Mouse (Mus musculus): ENCODE data around the gene Slc26a3.
"Not testable (repeated sequence)": the region's sequence is repeated elsewhere in the genome, so short reads cannot be mapped to it uniquely, and the experiment has no call there.

The Slc26a3 gene

GRCm38 (mm10) chr12:31421901-31422574 is 31.4 kb downstream of the Slc26a3 start:
- DNase-seq (ENCODE audit: low spot score in 2 of 2): no peak

GRCm38 (mm10) chr12:31437791-31438190 is 47.1 kb downstream of the Slc26a3 start:
- no peak for DNase-seq (ENCODE audit: low spot score in 2 of 2)

- DNase-seq (ENCODE audit: low spot score in 2 of 2): no peak
These were observed 48.9 kb downstream of the Slc26a3 start for GRCm38 (mm10) chr12:31439612-31440011.

DNA sequence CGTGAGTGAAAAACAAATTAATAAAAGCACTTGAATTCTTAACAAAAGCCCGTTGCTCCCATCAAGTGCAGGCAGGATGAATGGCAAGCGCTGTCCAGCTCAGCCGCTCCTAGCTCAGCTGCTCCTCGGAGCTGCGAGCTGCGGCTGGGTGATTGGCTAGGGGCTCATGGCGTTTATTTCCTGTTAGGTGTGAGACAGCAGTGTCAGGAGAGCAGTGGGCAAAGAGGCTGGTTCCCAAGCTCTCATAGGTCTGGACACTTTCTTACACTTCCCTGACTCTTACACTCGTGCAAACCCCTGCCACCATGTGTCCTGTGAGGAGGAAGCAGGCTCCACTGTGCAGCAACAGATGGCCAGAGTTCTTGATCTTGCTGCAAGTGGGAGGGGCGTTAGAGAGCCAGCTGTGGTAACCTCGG is 53.5 kb downstream of the Slc26a3 start:
- DNase-seq (ENCODE audit: low spot score in 2 of 2): no peak

DNA sequence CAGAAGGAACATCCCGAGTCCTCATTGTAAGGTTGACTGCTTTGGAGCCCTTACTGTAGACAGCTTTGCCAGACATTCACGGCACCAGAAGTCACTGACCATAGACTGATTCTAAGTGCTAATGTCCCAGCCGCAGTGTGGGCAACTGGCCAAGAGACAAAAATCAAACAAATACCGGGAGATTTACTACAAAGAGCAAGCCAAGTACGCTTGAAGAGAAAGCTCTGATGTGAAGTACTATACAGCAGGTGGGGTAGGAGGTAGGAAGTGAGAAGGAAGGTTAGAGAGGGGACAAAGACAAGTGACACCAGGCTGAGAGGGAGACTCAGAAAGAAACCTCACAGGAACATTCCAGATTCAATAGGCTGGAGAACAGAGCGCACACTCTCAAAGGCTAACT is 54.2 kb downstream of the Slc26a3 start:
- DNase-seq (ENCODE audit: low spot score in 2 of 2): no peak

GRCm38 (mm10) chr12:31449341-31449740 is 58.7 kb downstream of the Slc26a3 start:
- no peak for DNase-seq (ENCODE audit: low spot score in 2 of 2)

DNA sequence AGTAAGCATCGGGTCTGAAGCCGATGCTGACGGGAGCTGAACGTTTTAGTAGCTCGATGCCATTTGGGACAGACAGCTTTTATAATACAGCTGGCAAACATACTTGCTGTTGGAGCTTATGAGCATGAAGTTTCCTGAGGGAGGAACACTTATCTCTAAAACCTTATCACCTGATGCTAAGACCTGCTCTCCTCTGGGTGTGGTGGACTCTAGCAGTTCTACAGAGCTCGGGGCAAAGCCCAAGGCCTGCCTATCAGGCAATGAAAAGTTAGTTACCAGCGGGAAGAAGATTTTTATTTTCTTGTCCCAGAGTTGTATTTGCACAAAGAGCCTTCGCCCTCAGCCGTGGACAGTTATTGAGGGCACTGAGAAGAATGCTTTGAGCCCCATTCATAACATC is 65.6 kb downstream of the Slc26a3 start:
- no peak for DNase-seq (ENCODE audit: low spot score in 2 of 2)

DNA sequence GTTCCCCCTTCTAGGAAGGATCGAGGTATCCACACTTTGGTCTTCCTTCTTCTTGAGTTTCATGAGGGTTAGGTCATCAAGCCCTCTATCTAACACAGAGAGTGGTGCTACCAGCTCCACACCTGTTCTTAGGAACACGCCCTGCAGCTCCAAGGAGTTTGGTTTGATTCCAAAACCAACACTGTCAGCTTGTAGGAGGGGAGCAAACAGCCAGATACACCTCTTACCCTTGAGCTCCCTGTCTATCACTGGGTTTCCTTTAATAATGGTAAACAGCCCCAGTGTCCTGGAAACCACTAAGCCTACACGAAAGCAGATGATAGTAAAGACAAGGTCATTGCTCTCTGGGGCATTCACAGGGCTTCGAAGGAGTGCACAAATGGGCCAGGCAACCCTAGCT is 67.8 kb downstream of the Slc26a3 start:
- DNase-seq (ENCODE audit: low spot score in 2 of 2): no peak

GRCm38 (mm10) chr12:31460270-31460669 is 69.6 kb downstream of the Slc26a3 start:
- not testable (repeated sequence) for DNase-seq (ENCODE audit: low spot score in 2 of 2)

DNA sequence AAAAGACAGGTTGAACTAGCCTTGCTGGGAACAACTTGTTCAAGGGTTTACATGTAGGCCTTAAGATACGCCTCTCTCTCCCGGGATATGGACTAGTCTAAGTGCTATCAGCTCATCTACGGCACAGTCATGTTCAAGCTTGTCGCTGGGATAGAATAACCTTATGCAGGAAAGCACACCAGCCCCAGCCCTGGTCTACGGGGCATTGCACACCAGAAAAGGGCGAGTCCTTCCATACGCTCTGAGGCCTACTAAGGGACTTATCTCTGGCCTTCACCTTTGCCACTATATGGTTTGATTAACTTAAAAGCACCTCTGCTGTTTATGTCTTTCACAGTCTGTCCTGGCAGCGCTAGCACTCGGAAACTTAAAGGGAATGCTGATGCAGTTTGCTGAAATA is 70.7 kb downstream of the Slc26a3 start:
- DNase-seq (ENCODE audit: low spot score in 2 of 2): no peak

- no peak for DNase-seq (ENCODE audit: low spot score in 2 of 2)
These were observed 71.9 kb downstream of the Slc26a3 start for GRCm38 (mm10) chr12:31462615-31463014.

GRCm38 (mm10) chr12:31478182-31478581 is 87.5 kb downstream of the Slc26a3 start:
- not testable (repeated sequence) for DNase-seq (ENCODE audit: low spot score in 2 of 2)

- DNase-seq (ENCODE audit: low spot score in 2 of 2): no peak
These were observed 95.8 kb downstream of the Slc26a3 start for GRCm38 (mm10) chr12:31486431-31486830.

- no peak for DNase-seq (ENCODE audit: low spot score in 2 of 2)
These were observed 108.3 kb downstream of the Slc26a3 start for GRCm38 (mm10) chr12:31498936-31499313.

GRCm38 (mm10) chr12:31499314-31500131 is 108.9 kb downstream of the Slc26a3 start, which contains the start of gene Cbll1:
TSS of gene Cbll1 (minus strand) at chr12:31499616.
- DNase-seq (ENCODE audit: low spot score in 2 of 2): peak; percentile 96 to 97

GRCm38 (mm10) chr12:31500196-31500595 is 109.5 kb downstream of the Slc26a3 start:
- no peak for DNase-seq (ENCODE audit: low spot score in 2 of 2)

GRCm38 (mm10) chr12:31501266-31501665 is 110.6 kb downstream of the Slc26a3 start:
- no peak for DNase-seq (ENCODE audit: low spot score in 2 of 2)

DNA sequence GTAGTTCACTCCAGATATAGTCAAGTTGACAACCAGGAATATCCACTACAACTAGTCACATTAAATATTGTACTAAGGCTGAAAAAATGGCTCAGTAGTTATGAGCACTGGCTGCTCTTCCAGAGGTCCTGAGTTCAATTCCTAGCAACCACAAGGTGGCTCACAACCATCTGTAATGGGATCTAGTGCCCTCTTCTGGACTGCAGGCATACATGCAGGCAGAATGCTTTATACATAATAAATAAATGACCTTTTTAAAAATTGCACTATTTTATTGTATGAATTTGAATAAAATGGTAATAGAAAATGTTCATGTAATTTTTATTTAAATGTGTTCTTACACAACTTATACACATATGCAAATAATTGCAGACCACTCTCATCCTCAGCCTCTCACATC is 112.5 kb downstream of the Slc26a3 start:
- DNase-seq (ENCODE audit: low spot score in 2 of 2): no peak

DNA sequence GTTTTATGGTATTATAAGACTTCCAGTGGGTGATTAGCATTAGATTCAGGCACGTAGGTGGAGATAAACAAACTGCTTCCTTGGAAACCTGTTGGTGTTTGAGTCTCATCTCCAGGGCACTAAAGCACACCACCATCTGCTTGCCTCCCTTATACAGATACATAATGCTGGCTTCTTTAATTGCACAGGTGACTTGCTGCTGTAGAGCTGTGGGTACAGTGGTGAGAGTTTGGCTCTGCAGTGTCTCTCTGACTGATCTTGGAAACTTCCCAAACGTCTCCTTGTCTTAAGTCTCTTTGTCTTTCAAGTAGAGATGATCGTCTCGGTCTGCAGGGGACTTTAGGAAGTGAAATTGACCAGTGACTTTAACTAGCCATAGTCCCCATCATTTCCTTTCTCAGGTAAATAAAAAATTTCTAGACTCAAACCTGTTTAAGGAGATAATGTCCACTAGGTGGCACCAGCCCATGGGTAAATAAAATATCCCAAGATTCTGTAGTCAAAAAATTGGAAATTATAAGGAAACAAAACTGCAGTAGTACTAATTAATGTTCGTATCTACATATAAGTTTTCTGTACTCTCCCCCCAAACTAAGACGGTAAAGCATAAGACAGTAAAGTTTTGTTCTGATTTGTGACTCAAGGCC is 117.2 kb downstream of the Slc26a3 start:
- DNase-seq (ENCODE audit: low spot score in 2 of 2): no peak

DNA sequence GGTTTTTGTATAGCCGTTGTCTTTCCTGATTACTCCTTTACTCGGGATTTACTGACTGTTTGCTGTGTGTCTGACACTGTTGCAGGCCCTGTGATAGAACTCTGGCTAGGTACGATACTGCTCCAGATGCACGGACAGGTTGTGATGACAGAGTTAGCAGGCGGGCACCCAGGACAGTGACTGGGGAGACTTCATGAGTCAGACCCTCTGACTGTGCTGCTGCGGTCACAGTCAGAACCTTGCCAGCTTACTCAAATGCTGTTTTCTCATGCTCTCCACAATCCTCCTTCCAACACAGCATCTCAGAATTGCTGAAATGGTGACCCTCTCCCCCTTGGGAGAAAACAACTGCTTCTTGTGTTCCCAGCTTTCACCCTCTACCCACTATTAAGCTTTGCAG is 117.8 kb downstream of the Slc26a3 start:
- no peak for DNase-seq (ENCODE audit: low spot score in 2 of 2)

GRCm38 (mm10) chr12:31511218-31511617 is 120.5 kb downstream of the Slc26a3 start:
- no peak for DNase-seq (ENCODE audit: low spot score in 2 of 2)

GRCm38 (mm10) chr12:31512634-31513411 is 122.2 kb downstream of the Slc26a3 start:
- no peak for DNase-seq (ENCODE audit: low spot score in 2 of 2)

Data from right cerebral cortex, adult 2 months (tissue).